Mouse (Mus musculus) heart, adult 8-10 months (tissue): ENCODE measurements around the gene Rsg1. TPM values are rescaled to one million over a fixed set of nuclear protein-coding genes. Genes with fewer than 3 reads are reported as not detected.
A peak's percentile ranks its signal among the peaks of the same experiment; 100 is the strongest.

ENCODE experiments used
- DNase-seq: peaks from one replicate; pipeline ENCODE4 v3.0.0; 2022; ENCODE audit warnings: low spot score
- total RNA-seq, 4 experiments: library from RNA; stranded (reverse); gene quantifications; 2 replicates each; pipeline ENCODE4 v1.2.4; 2022

Rsg1 gene
- total RNA-seq, 4 experiments from 2014 or later: 0.44 to 1.2 (median 0.66) TPM

DNA sequence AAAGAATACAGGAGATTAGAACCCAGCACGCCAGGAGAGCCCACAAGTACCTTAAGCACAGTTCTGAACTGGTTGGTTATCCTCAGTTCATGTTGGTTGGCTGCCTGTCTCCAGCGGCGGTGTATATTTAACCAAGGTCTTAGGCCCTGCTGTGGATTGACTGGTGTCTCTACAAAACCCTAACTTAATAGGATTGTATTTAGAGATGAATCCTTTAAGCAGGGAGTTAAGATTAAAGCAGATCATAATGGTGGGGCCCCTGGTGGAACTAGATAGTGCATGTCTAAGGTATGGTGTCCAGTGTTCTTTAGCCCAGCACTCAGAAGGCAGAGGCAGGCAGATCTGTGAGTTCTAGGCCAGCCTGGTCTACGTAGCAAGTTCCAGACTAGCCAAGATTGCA, 2.1 kb upstream of the Rsg1 start:
- DNase-seq: no peak

DNA sequence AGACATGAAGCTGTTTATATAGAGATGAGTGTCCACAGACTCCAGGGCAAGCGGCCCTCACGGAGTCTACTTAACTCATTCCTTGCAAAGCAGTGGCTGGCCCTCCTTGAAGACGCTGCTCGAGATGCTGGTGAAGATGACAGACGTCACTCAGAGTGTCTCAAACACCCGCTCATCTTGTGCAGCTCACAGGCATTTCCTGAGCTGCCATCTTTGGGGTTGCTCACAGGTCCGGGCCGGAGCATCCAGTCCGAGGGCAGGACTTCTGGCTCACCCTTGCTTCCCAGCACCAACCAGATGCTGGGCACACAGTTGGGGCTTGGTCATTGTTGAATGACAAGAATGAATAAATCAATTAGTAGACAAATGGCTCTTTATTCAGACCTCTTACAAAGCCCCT, 864 bp upstream of the Rsg1 start:
- DNase-seq: no peak

DNA sequence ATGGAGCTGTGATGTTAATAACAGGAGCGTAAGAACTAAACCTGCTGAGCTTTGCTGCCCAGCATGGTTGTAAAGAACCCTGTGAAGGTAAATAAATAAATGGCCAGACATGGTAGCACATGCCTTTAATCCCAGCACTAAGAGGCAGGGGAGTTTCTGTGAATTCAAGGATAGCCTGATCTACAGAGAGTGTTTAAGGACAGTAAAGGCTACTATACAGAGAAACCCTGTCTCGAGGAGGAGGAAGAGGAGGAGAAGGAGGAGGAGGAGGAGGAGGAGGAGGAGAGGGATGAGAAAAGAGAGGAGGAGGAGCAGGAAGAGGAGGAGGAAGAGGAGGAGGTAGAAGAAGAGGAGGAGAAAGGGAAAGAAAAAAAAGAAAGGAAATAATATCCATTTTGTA, 414 bp upstream of the Rsg1 start:
- no peak for DNase-seq

DNA sequence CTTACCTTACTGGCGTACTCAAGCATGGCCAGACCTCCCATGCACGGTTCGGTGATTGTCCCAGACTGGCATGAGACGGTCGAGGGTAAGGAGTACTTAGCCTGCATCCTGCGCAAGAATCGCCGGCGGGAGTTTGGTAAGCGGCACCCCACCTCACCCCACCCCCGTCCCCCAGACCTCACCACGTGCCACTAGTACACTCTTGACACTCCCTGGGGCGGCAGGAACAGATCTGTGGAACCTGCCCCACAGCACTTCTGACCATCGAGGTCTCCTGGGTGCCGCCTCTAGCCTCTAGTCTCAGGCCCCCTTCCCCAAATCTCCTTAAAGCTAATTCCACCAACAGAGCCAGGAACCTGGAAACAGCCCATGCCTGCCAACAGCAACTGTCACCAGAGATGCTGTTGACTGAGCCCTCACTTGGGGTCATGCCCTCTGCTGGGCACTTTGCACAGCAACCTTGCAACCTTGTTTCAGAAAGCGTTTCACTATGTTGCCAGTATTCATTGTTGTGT, 638 bp downstream of the Rsg1 start:
- DNase-seq: no peak

DNA sequence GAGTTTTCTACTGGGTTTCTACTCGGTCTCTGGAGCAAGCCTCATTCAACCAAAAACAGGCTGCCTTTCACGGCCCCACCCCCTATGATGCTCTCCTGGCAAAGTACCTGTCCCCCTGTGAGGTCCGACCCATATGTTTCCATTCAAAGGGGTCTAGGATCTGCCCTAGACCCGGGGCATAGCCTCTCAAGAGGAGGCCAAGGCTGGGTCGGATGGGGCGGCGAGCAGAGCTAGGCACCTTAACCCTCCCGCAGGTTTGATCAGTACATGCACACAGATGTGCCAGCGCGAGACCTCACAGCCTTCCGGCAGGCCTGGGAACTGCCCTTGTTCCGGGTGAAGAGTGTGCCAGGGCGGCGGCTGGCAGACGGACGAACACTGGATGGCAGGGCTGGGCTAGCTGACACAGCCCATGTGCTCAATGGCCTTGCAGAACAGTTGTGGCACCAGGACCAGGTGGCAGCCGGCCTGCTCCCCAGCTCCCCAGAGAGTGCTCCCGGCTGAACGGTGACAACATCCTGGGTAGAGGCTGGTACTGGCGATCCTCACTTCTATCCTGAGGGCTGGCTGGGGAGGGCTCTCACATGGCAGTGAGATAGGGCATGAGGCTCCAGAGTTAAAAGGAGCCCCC, 5.9 kb downstream of the Rsg1 start:
- DNase-seq: no peak

DNA sequence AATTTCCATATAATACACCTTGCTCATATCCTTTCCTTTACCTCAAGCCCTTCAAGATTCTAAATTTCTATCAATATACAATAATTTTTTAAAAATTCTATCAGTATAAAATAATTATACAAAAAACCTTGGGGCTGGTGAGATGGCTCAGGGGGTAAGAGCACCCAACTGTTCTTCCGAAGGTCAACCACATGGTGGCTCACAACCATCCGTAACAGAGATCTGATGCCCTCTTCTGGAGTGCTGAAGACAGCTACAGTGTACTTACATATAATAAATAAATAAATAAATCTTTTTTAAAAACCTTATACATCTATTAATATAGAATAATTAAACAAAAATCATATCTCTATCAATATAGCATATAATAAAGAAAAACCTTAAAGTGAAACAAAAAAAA, 8.1 kb downstream of the Rsg1 start:
- no peak for DNase-seq

DNA sequence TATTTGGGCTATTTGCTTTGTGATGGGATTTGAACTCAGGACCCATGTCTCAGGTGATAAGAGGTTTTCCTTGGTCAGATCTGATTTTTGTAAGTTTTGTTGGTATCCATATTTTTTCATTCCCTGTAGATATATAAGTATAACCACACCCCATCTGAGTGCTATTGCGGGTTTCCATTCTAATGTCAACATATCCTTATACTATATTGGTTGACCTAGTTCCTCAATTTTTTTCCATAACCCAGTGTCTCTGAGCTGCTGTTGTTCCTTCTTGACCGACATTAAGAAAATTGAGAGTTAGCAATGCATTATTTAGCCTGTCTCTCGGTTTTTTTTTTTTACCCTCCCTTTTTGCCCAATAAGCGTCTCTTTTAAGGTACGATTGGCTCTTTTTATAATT, 9.0 kb downstream of the Rsg1 start:
- DNase-seq: no peak

DNA sequence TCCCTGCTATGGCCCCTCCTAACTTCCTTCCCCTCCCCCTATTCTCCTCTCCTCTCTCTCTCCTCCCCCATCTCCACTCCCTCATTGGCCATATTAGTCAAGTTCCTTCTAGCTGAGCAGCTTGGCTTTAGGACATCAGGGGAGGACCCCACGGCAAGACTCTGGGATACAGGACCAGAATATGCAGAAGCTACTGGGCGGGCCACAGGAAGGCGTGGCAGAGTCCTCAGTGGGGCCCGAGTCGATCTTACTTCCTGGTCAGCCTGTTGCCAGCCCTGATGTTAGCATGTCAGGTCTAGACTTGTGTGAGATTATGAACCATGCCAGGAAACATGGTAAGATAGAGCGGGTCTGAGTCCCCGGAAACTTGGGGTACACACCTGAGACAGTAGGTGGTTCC, 14.9 kb downstream of the Rsg1 start:
- DNase-seq: no peak

DNA sequence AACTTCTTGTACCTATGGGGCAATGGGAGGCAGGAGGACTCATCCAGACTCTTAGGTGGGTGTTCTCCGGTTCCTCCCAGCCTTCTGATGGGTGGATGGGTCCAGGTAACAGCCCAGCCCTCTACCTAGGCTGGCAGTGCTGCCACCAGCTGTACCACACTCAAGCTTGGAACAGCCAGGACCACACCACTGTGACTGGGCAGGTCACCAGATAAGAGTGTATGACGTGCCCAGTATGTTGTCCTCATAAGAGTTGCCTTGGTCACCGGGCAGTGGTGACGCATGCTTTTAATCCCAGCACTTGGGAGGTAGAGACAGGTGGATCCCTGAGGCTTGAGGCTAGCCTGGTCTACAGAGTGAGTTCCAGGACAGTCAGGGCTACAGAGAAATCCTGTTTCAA, 19.4 kb downstream of the Rsg1 start:
- DNase-seq: no peak

DNA sequence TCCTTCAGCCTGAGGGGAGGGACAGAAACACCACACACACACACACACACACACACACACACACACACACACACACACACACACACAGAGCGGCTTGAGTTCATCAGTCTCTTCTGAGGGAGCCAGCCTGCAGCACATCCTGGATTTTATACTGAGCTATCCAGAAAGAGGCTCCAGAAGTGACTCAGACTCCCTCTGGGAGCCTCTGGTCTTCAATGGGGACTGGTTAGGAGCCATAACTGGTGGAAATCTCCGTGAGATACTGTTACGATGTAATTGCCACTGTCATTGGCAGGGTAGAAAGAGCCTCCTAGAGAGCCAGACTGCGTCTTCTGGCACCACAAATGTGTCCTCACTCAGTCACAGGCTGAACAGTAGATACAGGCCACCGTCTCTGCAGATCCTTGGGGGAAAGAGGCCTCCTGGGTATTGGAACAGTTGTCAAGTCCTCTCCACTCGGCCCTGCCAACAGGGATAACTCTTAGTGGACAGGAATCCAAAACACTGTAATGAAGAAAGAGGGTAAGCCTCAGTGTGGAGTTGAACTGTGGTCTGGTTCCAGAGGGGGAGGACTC, 21.9 kb downstream of the Rsg1 start:
- DNase-seq: no peak

DNA sequence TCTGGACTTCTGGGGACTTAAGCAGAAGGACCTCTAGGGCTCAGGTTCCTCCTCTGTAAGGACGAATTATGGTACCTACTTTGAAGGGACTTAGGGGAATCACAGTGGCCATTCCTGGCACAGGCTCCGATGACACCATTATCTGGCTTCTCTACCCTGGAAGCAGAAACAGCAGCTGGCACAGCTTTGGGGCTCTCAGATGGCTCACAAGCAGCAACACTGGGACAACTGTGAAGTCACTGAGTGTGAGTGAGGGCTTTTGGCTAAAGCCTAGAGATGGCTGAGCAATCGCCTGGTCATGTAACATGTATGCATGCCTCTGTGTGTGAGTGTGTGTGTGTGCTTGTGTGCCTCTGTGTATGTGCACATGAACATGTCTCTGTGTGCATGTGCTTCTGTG, 23.1 kb downstream of the Rsg1 start:
- DNase-seq: no peak

DNA sequence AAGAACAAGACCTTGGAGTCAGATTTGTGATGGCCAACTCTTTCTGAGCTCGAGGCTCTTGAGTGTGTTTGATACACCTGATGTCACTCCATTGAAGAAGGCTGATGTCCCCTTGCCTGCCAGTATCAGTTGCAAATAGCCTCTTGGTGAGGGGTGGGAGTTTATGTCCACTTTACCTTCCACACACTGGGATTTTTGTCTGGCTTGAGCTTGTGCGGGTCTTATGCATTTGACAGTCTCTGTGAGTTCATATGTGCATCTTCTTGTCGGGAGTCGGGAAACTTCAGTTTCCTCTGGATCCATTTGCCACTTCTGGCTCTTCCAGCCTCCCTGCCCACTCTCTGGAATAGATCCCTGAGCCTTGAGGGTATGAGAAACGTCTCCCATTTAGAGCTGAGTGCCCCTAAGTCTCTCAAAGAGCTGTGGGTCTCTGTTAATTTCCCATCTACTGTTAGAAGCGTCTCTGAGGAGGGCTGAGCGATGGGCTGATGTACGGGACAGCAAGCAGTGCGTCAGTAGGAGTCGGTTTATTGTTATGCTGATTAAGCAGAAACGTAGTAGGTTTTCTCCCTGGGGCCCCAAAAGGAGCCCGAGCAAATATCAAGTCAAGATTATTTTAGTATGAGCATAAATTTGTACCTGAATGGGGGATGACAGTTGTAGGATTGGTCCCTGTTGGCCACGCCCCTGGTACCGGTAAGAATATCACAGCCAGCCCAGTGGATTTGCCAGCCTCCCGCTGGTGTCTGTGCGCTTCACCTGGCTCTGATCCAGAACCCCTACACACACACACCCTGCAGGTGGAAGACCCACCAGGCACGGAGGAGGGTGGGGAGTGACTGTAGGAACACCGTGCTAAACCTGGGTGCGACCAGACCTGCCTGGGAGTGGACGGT, 25.0 kb downstream of the Rsg1 start:
- no peak for DNase-seq

DNA sequence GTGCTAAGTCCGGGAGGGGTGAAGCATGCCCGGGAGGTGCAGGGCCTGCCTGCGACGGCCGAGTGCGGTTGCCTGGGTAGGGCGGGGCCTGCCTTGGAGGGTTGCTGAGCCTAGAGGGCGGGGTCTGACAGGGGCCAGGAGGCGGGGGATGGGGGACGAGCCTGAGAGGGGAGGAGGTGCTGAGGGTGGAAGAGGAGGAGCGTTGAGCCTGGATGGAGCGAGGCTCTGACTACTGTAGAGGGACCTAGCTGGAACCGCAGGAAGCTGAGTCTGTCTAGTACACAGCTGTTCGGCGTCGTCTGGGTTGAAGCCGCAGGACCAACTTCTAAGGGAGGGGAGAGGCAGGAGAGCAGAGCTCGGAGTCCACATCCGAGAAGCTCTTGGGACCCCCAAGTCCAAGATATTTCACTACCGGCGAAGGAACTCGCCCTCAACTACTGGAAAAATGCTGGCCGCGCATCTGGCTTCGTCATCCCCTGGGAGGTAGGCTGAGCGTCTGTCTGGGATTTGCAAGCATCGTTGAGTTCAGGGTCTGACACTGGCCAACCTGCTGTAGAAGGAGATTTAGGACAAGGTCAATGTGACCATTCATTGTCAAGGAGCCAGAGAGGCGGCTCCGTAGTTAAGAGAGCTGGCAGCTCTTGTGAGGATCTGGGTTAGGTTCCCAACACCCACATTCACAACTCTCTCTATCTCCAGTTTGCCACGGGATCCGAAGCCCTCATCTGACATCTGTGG, 25.8 kb downstream of the Rsg1 start, which contains the start of gene Arhgef19:
Gene Arhgef19, plus strand, starts transcription at position 112 of the 738 bp plus-strand sequence.
- peak; percentile 89 for DNase-seq

DNA sequence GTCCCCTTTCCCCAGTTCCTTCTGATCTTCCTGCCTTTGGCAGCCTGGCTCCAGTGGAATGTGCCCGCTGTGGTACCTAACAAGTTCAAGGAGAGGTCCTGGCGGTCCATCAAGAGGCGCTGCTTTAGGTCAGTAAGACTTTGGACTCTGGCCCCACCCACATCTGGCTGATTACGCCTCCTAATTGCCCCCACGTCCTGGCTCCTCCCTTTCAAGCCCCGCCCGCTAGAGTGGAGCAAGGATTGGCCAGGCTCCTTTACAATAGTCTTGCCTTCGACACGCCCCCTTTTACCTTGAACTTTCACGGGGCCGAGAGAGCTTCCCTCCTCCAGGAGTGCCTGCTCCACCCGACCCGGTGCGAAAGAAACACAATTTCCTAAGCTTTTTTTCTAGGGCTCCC, 26.9 kb downstream of the Rsg1 start:
- DNase-seq: no peak

DNA sequence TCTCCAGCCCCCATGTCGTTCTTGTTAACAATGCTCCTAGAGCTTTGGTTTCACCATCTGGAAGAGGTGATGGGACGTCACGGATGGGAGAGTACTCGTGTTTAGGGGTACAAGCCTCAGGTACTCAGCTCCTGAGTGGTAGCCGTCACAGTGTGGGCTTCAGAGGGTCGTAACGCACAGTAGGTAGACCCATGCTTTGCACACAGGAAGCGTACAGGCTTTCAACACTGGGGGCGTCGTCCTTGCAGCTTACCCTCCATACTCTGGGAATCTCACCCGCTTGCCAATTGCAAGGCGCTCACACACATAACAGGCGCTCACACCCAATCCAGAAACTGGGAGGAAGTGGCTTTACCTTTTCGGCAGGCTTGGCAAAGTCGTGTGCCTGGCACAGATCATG, 28.1 kb downstream of the Rsg1 start:
- no peak for DNase-seq

DNA sequence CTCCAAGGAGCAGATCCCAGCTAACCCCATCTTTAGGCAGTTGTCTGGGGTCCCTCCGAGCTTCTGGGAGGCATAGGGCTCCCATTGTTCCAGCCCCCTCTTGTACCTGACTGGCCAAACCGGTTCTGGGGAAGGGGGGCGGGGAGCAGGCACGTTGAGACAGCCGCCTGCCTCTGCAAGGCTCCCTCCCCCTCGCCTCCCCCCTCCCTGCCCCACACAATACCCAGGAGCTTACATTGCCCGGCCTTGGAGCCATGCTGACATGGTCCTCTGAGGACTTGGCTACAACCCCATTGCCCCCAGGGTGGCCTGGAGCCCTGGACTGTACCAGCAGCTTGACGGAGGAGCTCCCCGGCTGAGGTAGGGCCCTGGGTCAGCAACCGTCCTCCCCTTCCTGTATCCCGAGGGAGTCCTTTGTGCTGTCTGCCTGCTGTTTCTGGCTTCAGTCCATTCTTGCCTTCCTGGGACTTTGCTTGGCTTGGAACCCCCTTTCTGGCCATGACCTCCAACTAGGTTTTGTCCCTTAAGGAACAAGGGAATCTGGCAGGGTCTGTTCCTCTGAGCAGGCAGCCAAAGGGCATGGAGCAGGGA, 29.0 kb downstream of the Rsg1 start:
- no peak for DNase-seq

DNA sequence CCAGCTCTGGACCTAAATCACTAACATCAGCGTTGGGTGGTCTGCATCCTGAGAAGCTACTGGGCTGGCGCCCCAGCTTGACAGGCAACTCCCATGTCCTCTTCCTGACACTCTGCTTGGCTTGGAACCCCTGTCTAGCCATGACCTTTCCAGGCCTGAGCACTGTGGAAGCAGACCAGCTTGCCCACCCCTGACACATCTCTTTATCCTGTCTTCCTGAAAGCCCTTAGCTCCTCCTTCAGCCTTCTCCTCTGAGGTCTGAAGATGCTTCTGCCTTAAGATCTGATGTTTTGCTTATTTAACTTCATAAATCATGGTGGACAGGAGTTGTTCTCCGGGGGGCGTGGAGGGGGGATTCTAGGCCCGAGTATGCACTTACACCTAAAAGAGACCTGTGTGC, 29.9 kb downstream of the Rsg1 start:
- no peak for DNase-seq

DNA sequence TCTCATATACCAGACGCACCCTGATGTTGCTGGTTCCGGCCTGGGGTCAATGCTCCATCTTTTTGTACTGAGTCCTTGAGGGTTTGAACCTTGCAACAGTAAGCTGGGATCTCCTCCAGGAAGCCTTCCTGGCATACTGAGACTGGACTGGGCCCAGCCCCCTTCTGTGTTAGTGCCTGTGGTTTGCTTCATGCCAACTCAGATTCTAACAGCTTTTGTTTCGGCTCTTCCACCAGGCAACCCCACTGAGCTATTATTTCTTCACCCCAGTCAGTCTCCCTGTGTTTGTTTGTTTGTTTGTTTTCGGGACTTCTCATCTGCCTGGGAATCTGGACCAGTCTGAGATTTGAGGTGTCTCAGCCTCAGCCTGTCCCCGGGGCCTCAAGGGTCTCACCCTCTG, 30.6 kb downstream of the Rsg1 start:
- DNase-seq: no peak

DNA sequence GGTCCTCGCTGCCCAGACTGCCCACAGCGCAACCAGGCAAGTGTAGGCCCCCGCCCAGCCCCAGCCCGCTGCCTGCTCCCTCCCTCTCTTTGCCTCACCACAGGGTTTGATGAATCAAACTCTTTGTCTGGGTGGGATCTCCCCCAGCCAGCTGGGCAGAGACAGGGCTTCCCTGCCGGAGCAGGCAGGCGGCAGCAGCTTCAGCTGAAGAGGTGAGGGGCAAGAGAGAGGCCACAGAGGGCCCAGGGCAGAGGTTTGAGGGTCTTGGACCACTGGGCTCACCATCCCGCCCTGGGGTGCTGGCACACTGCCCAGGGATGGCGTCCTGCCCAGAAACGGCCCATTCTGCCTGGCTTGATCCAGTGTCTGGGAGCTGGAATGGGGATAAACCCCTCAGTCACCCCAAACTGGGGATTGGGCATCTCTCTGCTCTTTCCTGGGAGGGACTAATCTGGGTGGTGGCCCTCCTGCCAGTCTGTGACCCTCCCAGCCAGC, 31.2 kb downstream of the Rsg1 start:
- no peak for DNase-seq

DNA sequence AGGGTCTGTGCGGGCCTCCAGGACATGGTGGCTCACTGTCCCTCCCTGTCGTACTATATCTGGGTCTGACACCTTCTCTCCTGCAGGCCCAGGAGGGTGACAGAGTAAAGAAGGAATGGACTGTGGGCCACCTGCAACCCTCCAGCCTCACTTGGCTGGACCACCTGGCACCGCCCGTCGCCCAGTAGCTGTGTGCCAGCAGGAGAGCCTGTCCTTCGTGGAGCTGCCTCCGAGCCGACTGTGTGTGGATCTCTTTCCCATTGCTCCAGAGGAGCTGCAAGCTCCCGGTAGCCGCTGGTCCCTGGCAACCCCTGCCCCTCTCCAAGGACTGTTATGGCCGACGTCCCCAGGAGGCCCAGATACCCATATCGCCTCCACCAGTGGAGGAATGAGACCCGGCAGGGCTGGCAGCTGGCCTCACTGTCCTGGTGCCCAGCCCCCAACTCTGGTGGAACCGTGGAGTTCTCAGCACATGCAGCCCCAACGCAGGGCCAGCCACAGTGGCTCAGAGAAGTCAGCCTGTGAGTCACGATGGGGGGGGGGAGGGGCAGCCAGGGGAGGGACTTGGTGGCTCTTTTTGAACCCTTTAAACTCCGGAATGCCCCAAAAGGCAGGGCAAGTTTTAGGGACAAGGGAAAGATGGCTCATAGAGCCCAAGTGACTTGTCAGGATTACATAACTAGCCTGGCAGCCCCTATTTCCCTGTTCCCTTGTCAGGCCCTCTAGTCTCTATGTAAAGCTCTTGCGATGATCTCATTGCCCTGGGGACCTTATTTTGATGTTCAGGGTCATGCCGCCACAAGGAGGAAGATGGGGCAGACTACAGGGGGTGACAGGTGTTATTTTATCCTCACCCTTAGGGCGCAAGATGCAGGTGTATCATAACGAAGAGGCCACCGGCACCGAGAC, 32.6 kb downstream of the Rsg1 start:
- no peak for DNase-seq
